Mouse (Mus musculus) MEL (cell line): ENCODE results near the gene Mrps18b. TPM values are rescaled to one million over a fixed set of nuclear protein-coding genes. Genes with fewer than 3 reads are reported as not detected.

Source experiments
- DNase-seq: peaks from one replicate; pipeline ENCODE4 v3.0.0; 2011; ENCODE audit warnings: low read depth, low spot score
- H3K27ac ChIP-seq: 2 replicates; pipeline ENCODE4 v1.5.1; 2012; ENCODE audit warnings: low read depth, mild to moderate bottlenecking, control low read depth, low read length, moderate library complexity; ENCODE audit not compliant: control insufficient read depth
- H3K27me3 ChIP-seq, 2 experiments: fragments of 150-350 bp in 1 of 2; sonication (generic) in 1 of 2; 2 replicates each; pipeline ENCODE4 v1.6.1; 2012; ENCODE audit warnings: low read length in 2 of 2, mild to moderate bottlenecking in 2 of 2, improper control_type of control experiment in 1 of 2, moderate library complexity in 1 of 2; ENCODE audit not compliant: insufficient read depth in 2 of 2, control insufficient read depth in 1 of 2
- H3K36me3 ChIP-seq, 2 experiments: 2 replicates each; pipeline ENCODE4 v1.6.1; 2012 to 2014; ENCODE audit warnings: low read length in 2 of 2, improper control_type of control experiment in 1 of 2, inconsistent platforms in 1 of 2, mild to moderate bottlenecking in 1 of 2; ENCODE audit not compliant: insufficient read depth in 2 of 2, control insufficient read depth in 1 of 2
- H3K4me1 ChIP-seq, 2 experiments: fragments of 150-350 bp in 1 of 2; sonication (generic) in 1 of 2; 2 replicates each; pipeline ENCODE4 v1.6.1; 2012; ENCODE audit warnings: low read length in 2 of 2, improper control_type of control experiment in 1 of 2, mild to moderate bottlenecking in 1 of 2; ENCODE audit not compliant: insufficient read depth in 2 of 2, control insufficient read depth in 1 of 2
- H3K4me3 ChIP-seq, 2 experiments: fragments of 150-350 bp in 1 of 2; sonication (generic) in 1 of 2; 2 replicates each; pipeline ENCODE4 v1.5.1; 2012; ENCODE audit warnings: low read depth in 2 of 2, low read length in 2 of 2, mild to moderate bottlenecking in 2 of 2, moderate library complexity in 2 of 2, control low read depth in 1 of 2, improper control_type of control experiment in 1 of 2; ENCODE audit not compliant: control insufficient read depth in 1 of 2, insufficient read depth in 1 of 2
- H3K79me2 ChIP-seq: 2 replicates; pipeline ENCODE4 v1.6.1; 2012; ENCODE audit warnings: mild to moderate bottlenecking, low read length, moderate library complexity; ENCODE audit not compliant: control insufficient read depth, poor library complexity, insufficient read depth
- H3K9ac ChIP-seq: 2 replicates; pipeline ENCODE4 v1.6.1; 2012; ENCODE audit warnings: low read depth, mild to moderate bottlenecking, control low read depth, low read length, moderate library complexity; ENCODE audit not compliant: control insufficient read depth, poor library complexity, severe bottlenecking
- H3K9me3 ChIP-seq: fragments of 150-350 bp; sonication (generic); replicated peaks from 2 replicates; pipeline ENCODE4 v1.6.1; 2012; ENCODE audit warnings: mild to moderate bottlenecking, low read length, improper control_type of control experiment, moderate library complexity; ENCODE audit not compliant: insufficient read depth
- CTCF ChIP-seq, 3 experiments: IDR thresholded peaks in 2 of 3; conservative IDR thresholded peaks in 1 of 3; 2 replicates each; pipeline ENCODE4 v1.5.1; 2011 to 2012; ENCODE audit warnings: low read length in 3 of 3, low read depth in 2 of 3, mild to moderate bottlenecking in 2 of 3, improper control_type of control experiment in 1 of 3, inconsistent platforms in 1 of 3, mixed read lengths in 1 of 3, moderate library complexity in 1 of 3; ENCODE audit not compliant: control insufficient read depth in 1 of 3, insufficient read depth in 1 of 3, poor library complexity in 1 of 3, severe bottlenecking in 1 of 3
- ELF1 ChIP-seq: IDR thresholded peaks from 2 replicates; pipeline ENCODE4 v1.6.1; 2014; ENCODE audit warnings: low read depth, mild to moderate bottlenecking, inconsistent platforms, low read length, improper control_type of control experiment, moderate library complexity
- ETS1 ChIP-seq: IDR thresholded peaks from 2 replicates; pipeline ENCODE4 v1.6.1; 2012; ENCODE audit warnings: low read depth, mild to moderate bottlenecking, inconsistent platforms, low read length, improper control_type of control experiment, moderate library complexity
- HCFC1 ChIP-seq: IDR thresholded peaks from 2 replicates; pipeline ENCODE4 v1.6.1; 2012; ENCODE audit warnings: low read depth, mild to moderate bottlenecking, inconsistent platforms, low read length, improper control_type of control experiment, moderate library complexity
- MAFK ChIP-seq: IDR thresholded peaks from 2 replicates; pipeline ENCODE4 v1.6.1; 2011; ENCODE audit warnings: low read depth, mild to moderate bottlenecking, low read length, improper control_type of control experiment, borderline replicate concordance
- POLR2A ChIP-seq, 2 experiments: IDR thresholded peaks; 2 replicates each; pipeline ENCODE4 v1.6.1; 2011 to 2012; ENCODE audit warnings: low read length in 2 of 2, mild to moderate bottlenecking in 2 of 2, control low read depth in 1 of 2, improper control_type of control experiment in 1 of 2, low read depth in 1 of 2, moderate library complexity in 1 of 2; ENCODE audit not compliant: control insufficient read depth in 1 of 2, insufficient read depth in 1 of 2, poor library complexity in 1 of 2
- RCOR1 ChIP-seq: IDR thresholded peaks from 2 replicates; pipeline ENCODE4 v1.6.1; 2012; ENCODE audit warnings: low read depth, mild to moderate bottlenecking, inconsistent platforms, low read length, improper control_type of control experiment
- SIN3A ChIP-seq: IDR thresholded peaks from 2 replicates; pipeline ENCODE4 v1.6.1; 2012; ENCODE audit warnings: low read length, improper control_type of control experiment, inconsistent platforms
- TBP ChIP-seq: IDR thresholded peaks from 2 replicates; pipeline ENCODE4 v1.8.0; 2011; ENCODE audit warnings: low read depth, low read length, improper control_type of control experiment
- ZC3H11A ChIP-seq: IDR thresholded peaks from 2 replicates; pipeline ENCODE4 v1.6.1; 2012; ENCODE audit warnings: low read depth, mild to moderate bottlenecking, inconsistent platforms, low read length, improper control_type of control experiment
- polyA plus RNA-seq, 2 experiments: library from polyadenylated mRNA; stranded (reverse) in 1 of 2; unstranded in 1 of 2; fragments of >175 nt in 1 of 2; fragments of >200 nt in 1 of 2; gene quantifications; 2 replicates each; pipeline versions ENCODE4 v1.2.1 to v1.2.4; 2012; ENCODE audit warnings: low replicate concordance in 2 of 2, low read depth in 1 of 2; ENCODE audit not compliant: insufficient read length in 2 of 2, insufficient read depth in 1 of 2, missing spikeins in 1 of 2
- total RNA-seq: library from RNA; depleted of rRNA; stranded (reverse); fragments of 300-350 nt; gene quantifications from 2 replicates; pipeline ENCODE4 v1.2.3, GENCODE M21; 2012

Gene Mrps18b
- total and polyA plus RNA-seq, 3 experiments, result 179 to 239 TPM; not detected in 1

GRCm38 (mm10) chr17:35868165-35868820, 47.9 kb downstream of the Mrps18b start:
- DNase-seq, result peak; percentile 53
- H3K9me3 ChIP-seq, result no peaks in the 10 kb centered on the region
- peak overlapping the region; percentile 72 for H3K27ac ChIP-seq
- peaks cover 2 to 10% of the 10 kb centered on the region in 2 experiments; a peak in 3 of 4 replicates for H3K4me1 ChIP-seq
- H3K27me3 ChIP-seq, result no peaks in the 10 kb centered on the region
- peaks cover 0 to 5% of the 10 kb centered on the region in 2 experiments; a peak in 2 of 4 replicates for H3K36me3 ChIP-seq
- peak overlapping the region; percentile 70 for H3K4me3 ChIP-seq
- peaks cover 18% of the 10 kb centered on the region for H3K79me2 ChIP-seq
- no peak for TF ChIP-seq RCOR1
- TF ChIP-seq POLR2A (IDR thresholded peaks at IDR 0.05; ENCODE audit: control insufficient read depth in 1 of 2, insufficient read depth in 1 of 2, low read depth in 1 of 2, low read length in 2 of 2, poor library complexity in 1 of 2), result 0 out of 4 replicates have a peak, but pooled peaks of 1 of the 2 experiments have one; percentile 22
- TF ChIP-seq MAFK, result no peak
- peak; percentile 60; the same call in 1 of the 2 replicates for TF ChIP-seq ELF1
- TF ChIP-seq CTCF (IDR thresholded peaks at IDR 0.05 in 2 of 3, conservative IDR thresholded peaks at IDR 0.05 in 1 of 3; ENCODE audit: control insufficient read depth in 1 of 3, insufficient read depth in 1 of 3, low read depth in 2 of 3, low read length in 3 of 3, poor library complexity in 1 of 3, severe bottlenecking in 1 of 3), result 0 out of 6 replicates have a peak, but pooled peaks of 1 of the 3 experiments have one; percentile 3
- TF ChIP-seq ETS1, result peak; percentile 14; the same call in 1 of the 2 replicates
- peak overlapping the region; percentile 74 for H3K9ac ChIP-seq

- no peaks in the 10 kb centered on the region for H3K9me3 ChIP-seq
- TF ChIP-seq RCOR1 (peak; percentile 35; the same call in 1 of the 2 replicates), ZC3H11A (no peak), TBP (0 out of 2 replicates have a peak, but pooled peaks have one; percentile 20), SIN3A (peak; percentile 42; the same call in 1 of the 2 replicates), CTCF (IDR thresholded peaks at IDR 0.05 in 2 of 3, conservative IDR thresholded peaks at IDR 0.05 in 1 of 3; ENCODE audit: control insufficient read depth in 1 of 3, insufficient read depth in 1 of 3, low read depth in 2 of 3, low read length in 3 of 3, poor library complexity in 1 of 3, severe bottlenecking in 1 of 3) (peak in 2 of 3 experiments; percentile 45 to 49; a peak in 5 of 6 replicates), ETS1 (no peak), HCFC1 (peak; percentile 22; the same call in 1 of the 2 replicates)
- TF ChIP-seq, all 39 proteins: peak for 5
- Histone ChIP-seq H3K9ac (peak overlapping the region; percentile 77), H3K27ac (peak overlapping the region; percentile 48), H3K27me3 (no peaks in the 10 kb centered on the region), H3K36me3 (peaks cover 0 to 3% of the 10 kb centered on the region in 2 experiments; a peak in 2 of 4 replicates), H3K4me3 (peak overlapping the region; percentile 70), H3K4me1 (peaks cover 2 to 13% of the 10 kb centered on the region in 2 experiments; a peak in 3 of 4 replicates), H3K79me2 (peaks cover 18% of the 10 kb centered on the region)
- peak; percentile 62 for DNase-seq
Measured at GRCm38 (mm10) chr17:35866911-35867890, 49.0 kb downstream of the Mrps18b start.
